Mouse (Mus musculus): ENCODE measurements around the gene Yes1. TPM values are rescaled to one million over a fixed set of nuclear protein-coding genes. Genes with fewer than 3 reads are reported as not detected.
"Not testable (repeated sequence)": the region's sequence is repeated elsewhere in the genome, so short reads cannot be mapped to it uniquely, and the experiment has no call there.

The Yes1 gene
- polyA plus RNA-seq, 1 experiment from 2014 or later: 49.7 TPM

GRCm38 (mm10) chr5:32728300-32728699 is 117.3 kb downstream of the Yes1 start:
- H3K4me2 ChIP-seq: no peak overlapping the region
- H3K36me3 ChIP-seq (ENCODE audit: insufficient read depth): no peaks in the 10 kb centered on the region
- H3K4me3 ChIP-seq (ENCODE audit: low read depth, low read length): no peak overlapping the region
- no peak for TF ChIP-seq CTCF (IDR thresholded peaks at IDR 0.05; ENCODE audit: low read depth)
- H3K9me3 ChIP-seq (ENCODE audit: low read depth, low read length): no peaks in the 10 kb centered on the region
- H3K27me3 ChIP-seq (ENCODE audit: insufficient read depth, low read length): no peaks in the 10 kb centered on the region
- H3K27ac ChIP-seq (ENCODE audit: low read depth): no peak overlapping the region
- DNase-seq (no peak), ATAC-seq (ENCODE audit: insufficient read depth) (no peak)
- H3K4me1 ChIP-seq (ENCODE audit: insufficient read depth): no peaks in the 10 kb centered on the region
- no peak overlapping the region for H3K9ac ChIP-seq
- WGBS: 75% methylated on average over 7 of the region's 7 CpGs

GRCm38 (mm10) chr5:32728851-32729250 is 117.9 kb downstream of the Yes1 start:
- TF ChIP-seq CTCF (IDR thresholded peaks at IDR 0.05; ENCODE audit: low read depth): no peak
- H3K27ac ChIP-seq (ENCODE audit: low read depth): no peak overlapping the region
- no peak overlapping the region for H3K4me2 ChIP-seq
- no peaks in the 10 kb centered on the region for H3K9me3 ChIP-seq (ENCODE audit: low read depth, low read length)
- no peaks in the 10 kb centered on the region for H3K36me3 ChIP-seq (ENCODE audit: insufficient read depth)
- 83% methylated on average over 8 of the region's 8 CpGs for WGBS
- no peak overlapping the region for H3K4me3 ChIP-seq (ENCODE audit: low read depth, low read length)
- no peak overlapping the region for H3K9ac ChIP-seq
- no peak for ATAC-seq (ENCODE audit: insufficient read depth)
- no peaks in the 10 kb centered on the region for H3K4me1 ChIP-seq (ENCODE audit: insufficient read depth)
- no peak for DNase-seq
- H3K27me3 ChIP-seq (ENCODE audit: insufficient read depth, low read length): no peaks in the 10 kb centered on the region

DNA sequence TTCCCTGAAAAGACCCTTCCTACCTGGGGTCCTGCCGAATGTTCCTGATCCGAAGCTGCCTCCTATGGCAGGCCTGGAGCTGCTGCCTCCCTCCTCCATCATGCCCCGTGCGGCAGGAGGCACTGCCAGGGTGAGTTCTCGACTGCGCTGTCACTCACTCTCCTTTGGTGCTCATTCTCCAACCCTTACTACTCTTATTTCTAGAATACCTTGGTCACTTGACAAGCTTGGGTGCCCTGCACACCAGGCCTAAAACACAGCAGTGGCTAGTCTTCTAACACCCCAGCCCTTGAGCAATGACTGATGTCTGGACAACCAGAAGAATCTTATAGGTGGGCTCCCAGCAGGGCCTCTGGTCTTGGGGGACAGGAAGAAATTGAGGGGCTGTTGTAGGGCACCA is 122.9 kb downstream of the Yes1 start:
- not testable (repeated sequence) for H3K4me1 ChIP-seq (ENCODE audit: insufficient read depth)

DNA sequence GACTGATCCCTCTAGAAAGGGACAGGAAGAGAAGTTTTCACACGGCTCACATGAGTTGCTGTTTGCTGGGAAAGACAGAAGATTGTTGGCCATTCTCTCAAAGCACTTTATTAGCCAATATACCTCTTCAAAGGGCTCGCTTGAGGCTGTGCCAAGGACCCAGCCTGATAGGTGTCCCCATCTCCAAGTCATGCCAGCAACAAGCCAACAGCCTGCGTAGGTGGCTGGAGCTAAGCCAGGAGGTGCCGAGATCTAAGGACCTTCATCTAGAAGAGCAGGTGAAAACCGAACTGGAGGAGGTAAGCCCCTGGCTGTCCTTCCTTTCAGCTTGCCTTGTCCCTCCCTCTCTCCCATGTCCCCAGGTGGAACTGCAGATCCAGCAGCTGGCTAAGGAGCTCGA is 124.8 kb downstream of the Yes1 start:
- Histone ChIP-seq H3K9ac (no peak overlapping the region), H3K36me3 (ENCODE audit: insufficient read depth) (peaks cover 16% of the 10 kb centered on the region; the same call in 1 of the 2 replicates), H3K4me2 (no peak overlapping the region), H3K27me3 (ENCODE audit: insufficient read depth, low read length) (no peaks in the 10 kb centered on the region), H3K27ac (ENCODE audit: low read depth) (no peak overlapping the region), H3K4me1 (ENCODE audit: insufficient read depth) (no peaks in the 10 kb centered on the region), H3K9me3 (ENCODE audit: low read depth, low read length) (no peaks in the 10 kb centered on the region), H3K4me3 (ENCODE audit: low read depth, low read length) (no peak overlapping the region)
- WGBS: 89% methylated on average over 6 of the region's 6 CpGs
- TF ChIP-seq CTCF (IDR thresholded peaks at IDR 0.05; ENCODE audit: low read depth): no peak
- ATAC-seq (ENCODE audit: insufficient read depth): no peak
- no peak for DNase-seq

More for the DNA sequence above, 122.9 kb downstream of the Yes1 start:
- not testable (repeated sequence) for H3K9ac ChIP-seq; DNase-seq; H3K4me2 ChIP-seq; ATAC-seq (ENCODE audit: insufficient read depth); H3K27ac ChIP-seq (ENCODE audit: low read depth); H3K4me3 ChIP-seq (ENCODE audit: low read depth, low read length); H3K27me3 ChIP-seq (ENCODE audit: insufficient read depth, low read length); H3K9me3 ChIP-seq (ENCODE audit: low read depth, low read length)
- WGBS: 92% methylated on average over 6 of the region's 6 CpGs
- peaks cover 16% of the 10 kb centered on the region; the same call in 1 of the 2 replicates for H3K36me3 ChIP-seq (ENCODE audit: insufficient read depth)

Other genes with a start within 250 kb of the Yes1 start
- 201 and 215 TPM in 2 replicates for gene Ppp1cb, start 152.3 kb upstream of the Yes1 start, polyA plus RNA-seq (2014; fragmentation: Nextera tagmentation; extraction: Ambion mirVana)
- 62.6 and 68.5 TPM in 2 replicates for gene Pisd, start 174.5 kb downstream of the Yes1 start, polyA plus RNA-seq (2014; fragmentation: Nextera tagmentation; extraction: Ambion mirVana)
- not detected in 2 replicates for gene Gm20671, start 215.9 kb downstream of the Yes1 start, polyA plus RNA-seq (2014; fragmentation: Nextera tagmentation; extraction: Ambion mirVana)
- gene Prr14l, start 243.1 kb downstream of the Yes1 start, polyA plus RNA-seq (2014; fragmentation: Nextera tagmentation; extraction: Ambion mirVana): 18.9 and 20.5 TPM in 2 replicates

All from lung, embryonic 14.5 days (tissue).